Mouse (Mus musculus) heart, adult 8-10 months (tissue): ENCODE results near the gene Ccng1. TPM values are rescaled to one million over a fixed set of nuclear protein-coding genes. Genes with fewer than 3 reads are reported as not detected.
"Not testable (repeated sequence)": the region's sequence is repeated elsewhere in the genome, so short reads cannot be mapped to it uniquely, and the experiment has no call there.

Source experiments
- DNase-seq: peaks from one replicate; pipeline ENCODE4 v3.0.0; 2022; ENCODE audit warnings: low spot score
- total RNA-seq, 4 experiments: library from RNA; stranded (reverse); gene quantifications; 2 replicates each; pipeline ENCODE4 v1.2.4; 2022

Ccng1 gene
- total RNA-seq, 4 experiments from 2014 or later, result 477 to 593 (median 535) TPM

DNA sequence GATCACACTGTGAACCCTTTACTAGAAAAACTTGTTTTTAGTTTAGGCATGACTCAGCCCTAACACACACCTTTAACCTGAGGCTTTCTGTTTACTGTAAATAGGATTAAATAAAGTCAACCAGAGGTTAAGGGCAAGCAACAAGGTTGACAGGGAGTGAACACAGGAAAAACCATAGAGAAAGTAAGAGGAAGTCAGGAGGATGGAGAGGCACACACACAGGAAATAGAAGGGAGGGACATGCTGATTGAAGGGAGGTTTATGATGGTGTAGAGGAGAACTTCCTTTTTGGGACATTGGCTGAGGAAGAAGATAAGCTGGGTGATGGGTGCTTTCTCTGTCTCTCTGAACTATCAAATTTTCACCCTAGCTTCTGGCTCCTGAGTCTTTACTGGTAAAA lies 36.8 kb downstream of the Ccng1 start:
- DNase-seq, result no peak

DNA sequence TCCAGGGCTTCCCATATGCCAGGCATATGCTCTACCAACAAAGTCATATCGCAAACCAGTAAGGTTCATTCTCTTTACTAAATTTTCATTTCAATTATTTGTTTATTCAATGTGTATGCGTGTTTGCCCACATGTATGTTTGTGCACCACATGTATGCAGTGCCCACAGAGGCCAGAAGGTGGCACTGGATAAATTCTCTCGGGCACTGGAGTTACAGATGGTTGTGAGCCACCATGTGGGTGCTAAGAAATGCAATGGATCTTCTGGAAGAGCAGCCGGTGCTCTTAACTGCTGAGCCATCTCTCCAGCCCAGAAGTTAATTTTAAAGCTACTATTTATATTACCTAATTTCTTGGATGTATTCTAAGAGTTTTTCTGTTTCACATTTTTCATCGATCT lies 39.6 kb downstream of the Ccng1 start:
- DNase-seq, result no peak

DNA sequence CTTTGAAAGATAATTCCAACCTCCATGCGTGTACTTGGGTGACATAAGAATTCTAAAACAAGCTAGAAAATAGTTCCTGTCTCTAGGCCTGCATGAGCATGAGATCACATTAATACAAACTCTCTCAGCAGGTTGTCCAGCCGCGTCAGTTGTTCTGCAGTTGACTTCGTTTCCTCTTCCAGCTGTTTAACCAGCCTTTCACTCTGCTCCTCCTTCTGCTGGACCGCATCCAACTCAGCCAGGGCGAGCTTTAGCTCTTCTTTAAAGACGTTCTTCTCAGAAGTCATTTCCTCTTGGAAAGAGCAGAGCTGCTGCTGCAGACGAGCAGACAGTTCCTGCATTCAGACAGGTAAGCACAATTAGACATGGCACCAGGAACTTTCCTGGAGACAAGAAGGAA lies 41.3 kb downstream of the Ccng1 start:
- peak; percentile 6 for DNase-seq

DNA sequence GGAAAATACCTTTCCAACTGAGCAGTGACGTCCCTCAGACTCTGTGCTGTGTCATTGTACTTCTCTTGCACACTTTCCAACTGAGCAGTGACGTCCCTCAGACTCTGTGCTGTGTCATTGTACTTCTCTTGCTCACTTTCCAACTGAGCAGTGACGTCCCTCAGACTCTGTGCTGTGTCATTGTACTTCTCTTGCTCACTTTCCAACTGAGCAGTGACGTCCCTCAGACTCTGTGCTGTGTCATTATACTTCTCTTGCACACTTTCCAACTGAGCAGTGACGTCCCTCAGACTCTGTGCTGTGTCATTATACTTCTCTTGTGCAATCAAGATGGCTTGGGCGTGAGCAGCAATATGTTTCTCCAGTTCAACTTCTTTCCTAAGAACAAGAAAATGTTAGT lies 45.2 kb downstream of the Ccng1 start:
- DNase-seq, result not testable (repeated sequence)

Other genes with a start within 250 kb of the Ccng1 start
- gene Mat2b, start 60.1 kb downstream of the Ccng1 start, total RNA-seq, result 100 to 1,000 TPM in 2 of 4 experiments, 10 to 100 TPM in 2; 92.5 to 111 (median 98.4) TPM
- under 1 TPM in 3 of 4 experiments, not detected in 1; 0.09 to 0.25 (median 0.20) TPM for gene Hmmr, start 21.9 kb downstream of the Ccng1 start, total RNA-seq
- 10 to 100 TPM; 13.1 to 19.0 (median 15.7) TPM for gene Nudcd2, start 21.6 kb downstream of the Ccng1 start, total RNA-seq